Comparison of ENCODE assay signal across 8 mouse cellular contexts in the genomic region with DNA sequence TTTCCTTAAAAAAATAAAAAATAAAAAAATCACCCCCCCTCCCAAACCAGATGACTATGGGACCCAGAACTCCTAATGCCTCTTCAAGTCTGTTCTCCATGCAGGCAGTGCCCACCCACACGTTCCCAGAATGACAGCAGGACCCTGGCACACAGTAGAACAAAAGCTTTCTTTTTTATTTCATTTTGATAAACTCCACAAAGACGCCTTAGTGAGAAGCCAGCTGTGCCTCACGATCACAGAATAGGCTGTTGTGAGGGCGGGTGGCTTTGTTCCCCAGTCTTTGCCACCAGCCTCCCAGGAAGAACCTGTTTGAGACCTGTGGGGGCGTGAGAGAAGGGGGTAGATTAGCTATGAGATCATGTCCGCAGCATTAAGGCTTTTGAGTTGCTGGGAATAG. TPM values are rescaled to one million over a fixed set of nuclear protein-coding genes. Genes with fewer than 3 reads are reported as not detected.
DNase-seq lines count a peak whose midpoint lies in the region; ATAC-seq and TF ChIP-seq lines count a peak whose summit lies in the region.

No protein-coding gene starts in this region.

- no peak for ATAC-seq in kidney, embryonic 14.5 days (ENCODE audit: low FRiP score, low TSS enrichment)
- no peak for ATAC-seq in heart, postnatal 0 days (ENCODE audit: insufficient read depth, low read depth)
- ATAC-seq in midbrain, embryonic 13.5 days: no peak

- TF ChIP-seq POLR2A in MEL (IDR thresholded peaks at IDR 0.05; ENCODE audit: control insufficient read depth in 1 of 2, insufficient read depth in 1 of 2, low read depth in 1 of 2, low read length in 2 of 2, poor library complexity in 1 of 2): no peak; a peak in 1 of 4 replicates

- H3K9me3 ChIP-seq in kidney, embryonic 14.5 days (ENCODE audit: control insufficient read depth, low read length): no peaks in the 10 kb centered on the region
- no peaks in the 10 kb centered on the region for H3K9me3 ChIP-seq in MEL (replicated peaks; ENCODE audit: insufficient read depth, low read length)
- H3K9me3 ChIP-seq in heart, postnatal 0 days (replicated peaks; ENCODE audit: control insufficient read depth, low read length): no peaks in the 10 kb centered on the region
- H3K9me3 ChIP-seq in midbrain, embryonic 13.5 days: no peaks in the 10 kb centered on the region

- no peak for TF ChIP-seq CTCF in MEL (IDR thresholded peaks at IDR 0.05 in 2 of 3, conservative IDR thresholded peaks at IDR 0.05 in 1 of 3; ENCODE audit: control insufficient read depth in 1 of 3, insufficient read depth in 1 of 3, low read depth in 2 of 3, low read length in 3 of 3, poor library complexity in 1 of 3, severe bottlenecking in 1 of 3)
- no peak for TF ChIP-seq CTCF in heart, postnatal 0 days (IDR thresholded peaks at IDR 0.05; ENCODE audit: low read depth)

- peaks cover 27% of the 10 kb centered on the region for H3K4me1 ChIP-seq in kidney, embryonic 14.5 days (ENCODE audit: control insufficient read depth, insufficient read depth, low read length)
- peaks cover 16 to 41% of the 10 kb centered on the region in 2 experiments for H3K4me1 ChIP-seq in MEL (ENCODE audit: control insufficient read depth in 1 of 2, insufficient read depth in 2 of 2, low read length in 2 of 2)
- H3K4me1 ChIP-seq in heart, postnatal 0 days (ENCODE audit: control insufficient read depth, insufficient read depth): peaks cover 36% of the 10 kb centered on the region
- peaks cover 49% of the 10 kb centered on the region for H3K4me1 ChIP-seq in midbrain, embryonic 13.5 days (replicated peaks)

- no peaks in the 10 kb centered on the region for H3K27me3 ChIP-seq in kidney, embryonic 14.5 days (ENCODE audit: control insufficient read depth, insufficient read depth, low read length)
- no peaks in the 10 kb centered on the region for H3K27me3 ChIP-seq in MEL (ENCODE audit: control insufficient read depth in 1 of 2, insufficient read depth in 2 of 2, low read length in 2 of 2)
- H3K27me3 ChIP-seq in heart, postnatal 0 days (ENCODE audit: control insufficient read depth, insufficient read depth, low read length): no peaks in the 10 kb centered on the region
- H3K27me3 ChIP-seq in midbrain, embryonic 13.5 days: no peaks in the 10 kb centered on the region

- H3K9ac ChIP-seq in kidney, embryonic 14.5 days (ENCODE audit: low read depth, low read length): peak overlapping the region; percentile 37
- peak overlapping the region; percentile 15; the same call in 1 of the 2 replicates for H3K9ac ChIP-seq in MEL (ENCODE audit: control insufficient read depth, low read depth, low read length, poor library complexity, severe bottlenecking)
- H3K9ac ChIP-seq in heart, postnatal 0 days (replicated peaks; ENCODE audit: low read depth, low read length): 0 out of 2 replicates have a peak overlapping the region, but pooled peaks have one; percentile 12
- peak overlapping the region; percentile 44 for H3K9ac ChIP-seq in midbrain, embryonic 13.5 days (replicated peaks)

- no peak for DNase-seq in kidney, postnatal 10 days
- no peak for DNase-seq in MEL (ENCODE audit: low read depth, low spot score)
- DNase-seq in heart, postnatal 0 days (ENCODE audit: low spot score): no peak
- DNase-seq in cerebellum, adult 18-20 months: no peak
- DNase-seq in adrenal gland, postnatal 36 days: no peak
- no peak for DNase-seq in kidney, postnatal 14 days

- peak overlapping the region; percentile 75 for H3K4me2 ChIP-seq in kidney, embryonic 14.5 days (replicated peaks; ENCODE audit: low read depth, low read length)
- H3K4me2 ChIP-seq in heart, postnatal 0 days (ENCODE audit: low read depth, low read length): peak overlapping the region; percentile 67
- H3K4me2 ChIP-seq in midbrain, embryonic 13.5 days (replicated peaks): peak overlapping the region; percentile 79

- peaks cover 26% of the 10 kb centered on the region for H3K79me2 ChIP-seq in MEL (ENCODE audit: control insufficient read depth, insufficient read depth, low read length, poor library complexity)

- peaks cover 47% of the 10 kb centered on the region for H3K36me3 ChIP-seq in kidney, embryonic 14.5 days (ENCODE audit: control insufficient read depth, insufficient read depth, low read length)
- peaks cover 2 to 39% of the 10 kb centered on the region in 2 experiments; a peak in 3 of 4 replicates for H3K36me3 ChIP-seq in MEL (ENCODE audit: control insufficient read depth in 1 of 2, insufficient read depth in 2 of 2, low read length in 2 of 2)
- peaks cover 36% of the 10 kb centered on the region for H3K36me3 ChIP-seq in heart, postnatal 0 days (replicated peaks; ENCODE audit: control insufficient read depth, insufficient read depth, low read length)
- peaks cover 26% of the 10 kb centered on the region for H3K36me3 ChIP-seq in midbrain, embryonic 13.5 days

- peak overlapping the region; percentile 97; the same call in 1 of the 2 replicates for H3K4me3 ChIP-seq in kidney, embryonic 14.5 days (ENCODE audit: low read length)
- no peak overlapping the region for H3K4me3 ChIP-seq in MEL (ENCODE audit: control insufficient read depth in 1 of 2, insufficient read depth in 1 of 2, low read depth in 2 of 2, low read length in 2 of 2)
- H3K4me3 ChIP-seq in heart, postnatal 0 days (ENCODE audit: low read depth, low read length): peak overlapping the region; percentile 80
- peak overlapping the region; percentile 80; the same call in 1 of the 2 replicates for H3K4me3 ChIP-seq in midbrain, embryonic 13.5 days (replicated peaks)

- no peak overlapping the region for H3K27ac ChIP-seq in kidney, embryonic 14.5 days (ENCODE audit: low read depth, low read length)
- peak overlapping the region; percentile 27 for H3K27ac ChIP-seq in MEL (ENCODE audit: control insufficient read depth, low read depth, low read length)
- H3K27ac ChIP-seq in heart, postnatal 0 days (ENCODE audit: low read depth): peak overlapping the region; percentile 33
- no peak overlapping the region for H3K27ac ChIP-seq in midbrain, embryonic 13.5 days

- TF ChIP-seq RAD21 in MEL (IDR thresholded peaks at IDR 0.05; ENCODE audit: low read depth, low read length): no peak

- no peak; a peak in 1 of 4 replicates for TF ChIP-seq EP300 in MEL (IDR thresholded peaks at IDR 0.05; ENCODE audit: low read depth in 1 of 2, low read length in 2 of 2)
- TF ChIP-seq EP300 in heart, postnatal 0 days (IDR thresholded peaks at IDR 0.05; ENCODE audit: low read depth): no peak

- WGBS in kidney, embryonic 14.5 days: 75% methylated on average over 6 of the region's 6 CpGs
- WGBS in heart, postnatal 0 days: 38% methylated on average over 6 of the region's 6 CpGs
- 49% methylated on average over 6 of the region's 6 CpGs for WGBS in midbrain, embryonic 13.5 days

TF ChIP-seq in MEL, 35 proteins besides CTCF, POLR2A, EP300 and RAD21:
- TF ChIP-seq KAT2A (conservative IDR thresholded peaks at IDR 0.05; ENCODE audit: low read depth, low read length): no peak
- peak; percentile 35; the same call in 1 of the 2 replicates for TF ChIP-seq SIN3A (IDR thresholded peaks at IDR 0.05; ENCODE audit: low read length)
- no peak for TF ChIP-seq CHD1 (IDR thresholded peaks at IDR 0.05; ENCODE audit: low read depth, low read length)

RNA-seq across cellular contexts. Expression of a gene that starts 2.4 kb away (rescaled TPM):
- polyA plus RNA-seq in kidney, embryonic 14.5 days (2014; fragmentation: Nextera tagmentation; extraction: Ambion mirVana): 573 and 762 TPM in 2 replicates
- 26.2 and 33.0 TPM in 2 replicates for total RNA-seq in MEL (2012; rRNA removed)
- polyA plus RNA-seq in MEL (2012; ENCODE audit: insufficient read depth in 1 of 2, insufficient read length in 2 of 2, low read depth in 1 of 2, low replicate concordance in 2 of 2, missing spikeins in 1 of 2): 1,000 to 10,000 TPM in 1 of 2 experiments, 100 to 1,000 TPM in 1; 304 to 1,080 TPM
- total RNA-seq in heart, postnatal 0 days (2014; rRNA removed; ENCODE audit: low replicate concordance): 71.3 and 72.5 TPM in 2 replicates
- 454 and 476 TPM in 2 replicates for polyA plus RNA-seq in heart, postnatal 0 days (2015; fragmentation: Nextera tagmentation; extraction: Ambion mirVana)
- polyA plus RNA-seq in midbrain, embryonic 13.5 days (2015; fragmentation: Nextera tagmentation; extraction: Ambion mirVana): 507 and 515 TPM in 2 replicates
- total RNA-seq in adrenal gland, postnatal 36 days (2021): 100 to 1,000 TPM; 273 to 327 TPM

RNA-seq across cellular contexts. Expression of a gene that starts 27.7 kb away (rescaled TPM):
- polyA plus RNA-seq in kidney, embryonic 14.5 days (2014; fragmentation: Nextera tagmentation; extraction: Ambion mirVana): 1.3 and 1.9 TPM in 2 replicates
- total RNA-seq in MEL (2012; rRNA removed): not detected in 2 replicates
- polyA plus RNA-seq in MEL (2012; ENCODE audit: insufficient read depth in 1 of 2, insufficient read length in 2 of 2, low read depth in 1 of 2, low replicate concordance in 2 of 2, missing spikeins in 1 of 2): under 1 TPM in 1 of 2 experiments, not detected in 1; 0.25 TPM
- 1.7 and 8.0 TPM in 2 replicates for total RNA-seq in heart, postnatal 0 days (2014; rRNA removed; ENCODE audit: low replicate concordance)
- polyA plus RNA-seq in heart, postnatal 0 days (2015; fragmentation: Nextera tagmentation; extraction: Ambion mirVana): 1.8 and 2.2 TPM in 2 replicates
- polyA plus RNA-seq in midbrain, embryonic 13.5 days (2015; fragmentation: Nextera tagmentation; extraction: Ambion mirVana): 0.61 and 0.62 TPM in 2 replicates
- 1 to 10 TPM; 1.5 to 2.0 TPM for total RNA-seq in adrenal gland, postnatal 36 days (2021)

RNA-seq across cellular contexts. Expression of a gene that starts 50.7 kb away (rescaled TPM):
- polyA plus RNA-seq in kidney, embryonic 14.5 days (2014; fragmentation: Nextera tagmentation; extraction: Ambion mirVana): 198 and 253 TPM in 2 replicates
- 182 and 199 TPM in 2 replicates for total RNA-seq in MEL (2012; rRNA removed)
- 100 to 1,000 TPM; 260 to 394 TPM for polyA plus RNA-seq in MEL (2012; ENCODE audit: insufficient read depth in 1 of 2, insufficient read length in 2 of 2, low read depth in 1 of 2, low replicate concordance in 2 of 2, missing spikeins in 1 of 2)
- 37.7 and 41.7 TPM in 2 replicates for total RNA-seq in heart, postnatal 0 days (2014; rRNA removed; ENCODE audit: low replicate concordance)
- polyA plus RNA-seq in heart, postnatal 0 days (2015; fragmentation: Nextera tagmentation; extraction: Ambion mirVana): 115 and 117 TPM in 2 replicates
- 292 and 298 TPM in 2 replicates for polyA plus RNA-seq in midbrain, embryonic 13.5 days (2015; fragmentation: Nextera tagmentation; extraction: Ambion mirVana)
- 100 to 1,000 TPM; 139 to 148 TPM for total RNA-seq in adrenal gland, postnatal 36 days (2021)

Comparison
In these comparisons a context has a peak if more than half of its experiments do, and no peak if none do; other contexts are left out.
1. H3K27ac ChIP-seq: peak in MEL (single experiment) and heart, postnatal 0 days (single experiment); none in kidney, embryonic 14.5 days (single experiment) and midbrain, embryonic 13.5 days (single experiment).
2. H3K4me3 ChIP-seq: peak in kidney, embryonic 14.5 days (single experiment), heart, postnatal 0 days (single experiment) and midbrain, embryonic 13.5 days (single experiment); none in MEL (0 of 2).
3. Peak in every context shown above with its lines, with median percentiles within 50 percentile points of each other: H3K4me2 ChIP-seq and H3K9ac ChIP-seq.